Mouse (Mus musculus) retina, postnatal 1 day (tissue): Measurements from ENCODE around the gene Mrpl43.

Source experiments
- DNase-seq: peaks from one replicate; pipeline ENCODE4 v3.0.0-alpha.2; 2012

Gene Mrpl43

DNA sequence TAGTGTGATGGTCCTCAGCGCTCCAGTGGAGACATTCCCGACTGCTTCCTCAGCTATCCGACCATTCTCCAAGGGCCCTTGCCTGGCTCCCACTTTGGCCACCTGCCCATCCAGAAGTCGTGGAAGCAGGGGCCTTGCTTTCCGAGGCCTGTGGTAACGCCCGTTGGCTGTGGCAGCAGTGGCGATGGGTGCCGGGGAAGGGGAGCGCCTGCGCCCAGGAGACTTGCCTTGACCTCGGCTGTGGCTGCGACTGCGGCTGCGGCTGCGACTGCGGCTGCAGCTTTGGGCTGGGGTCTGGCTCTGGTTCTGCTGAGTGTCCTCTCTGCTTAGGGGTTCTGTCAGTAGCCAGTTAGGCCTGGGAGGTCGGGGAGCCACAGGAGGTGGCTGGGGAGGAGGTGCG, 22.5 kb upstream of the Mrpl43 start:
- DNase-seq: no peak

DNA sequence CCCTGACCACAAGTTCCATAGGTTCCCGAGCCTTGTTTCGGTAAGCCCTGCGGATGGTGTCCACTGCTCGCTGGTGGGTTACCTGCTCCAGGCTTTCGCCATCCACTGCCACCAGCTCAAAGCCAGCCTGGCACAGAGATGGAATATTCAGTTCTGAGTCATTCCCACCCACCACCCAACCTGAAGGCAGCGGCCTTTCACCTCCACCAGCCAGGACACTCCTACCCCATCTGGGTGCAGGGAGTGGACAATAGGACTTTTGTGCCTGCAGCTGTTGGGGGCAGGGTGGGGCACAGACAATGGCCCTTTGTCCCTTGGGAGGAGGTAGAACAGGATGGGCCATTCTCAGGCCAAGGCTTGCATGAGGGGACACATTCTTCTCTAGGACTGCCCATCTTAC, 21.6 kb upstream of the Mrpl43 start:
- DNase-seq: peak; percentile 82

DNA sequence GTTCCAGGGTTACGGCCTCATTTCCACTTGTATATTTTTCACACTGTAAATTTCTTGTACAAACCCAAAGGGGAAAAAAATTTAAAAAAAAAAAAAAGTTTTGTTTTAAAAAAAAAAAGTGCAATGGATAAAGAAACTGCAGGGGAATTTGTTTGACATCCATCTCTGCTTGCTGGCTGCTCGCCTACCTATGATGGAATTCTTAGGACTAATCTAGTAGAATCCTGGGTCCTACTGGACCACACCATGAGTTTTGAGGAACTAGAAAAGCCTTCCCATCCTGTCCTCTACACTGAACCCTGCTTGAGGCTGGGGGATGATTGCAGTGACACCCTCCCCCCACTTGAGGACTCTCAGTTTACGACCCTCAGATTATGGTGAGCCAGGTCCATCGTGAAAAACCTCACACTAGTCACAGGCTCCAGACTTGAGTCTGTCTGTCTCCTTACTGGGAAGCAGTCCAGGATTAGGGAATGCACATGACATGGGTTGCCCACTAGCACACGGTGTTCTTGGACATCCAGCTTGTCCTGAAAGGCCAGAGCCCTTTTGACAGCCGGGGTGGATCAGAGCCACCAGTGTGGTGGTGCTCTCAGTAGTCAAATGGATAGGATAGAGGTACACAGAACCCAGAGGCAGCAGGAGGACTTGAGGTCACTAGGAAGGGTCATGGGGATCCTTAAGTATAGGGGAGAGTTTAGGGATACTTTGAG, 20.9 kb upstream of the Mrpl43 start:
- no peak for DNase-seq

DNA sequence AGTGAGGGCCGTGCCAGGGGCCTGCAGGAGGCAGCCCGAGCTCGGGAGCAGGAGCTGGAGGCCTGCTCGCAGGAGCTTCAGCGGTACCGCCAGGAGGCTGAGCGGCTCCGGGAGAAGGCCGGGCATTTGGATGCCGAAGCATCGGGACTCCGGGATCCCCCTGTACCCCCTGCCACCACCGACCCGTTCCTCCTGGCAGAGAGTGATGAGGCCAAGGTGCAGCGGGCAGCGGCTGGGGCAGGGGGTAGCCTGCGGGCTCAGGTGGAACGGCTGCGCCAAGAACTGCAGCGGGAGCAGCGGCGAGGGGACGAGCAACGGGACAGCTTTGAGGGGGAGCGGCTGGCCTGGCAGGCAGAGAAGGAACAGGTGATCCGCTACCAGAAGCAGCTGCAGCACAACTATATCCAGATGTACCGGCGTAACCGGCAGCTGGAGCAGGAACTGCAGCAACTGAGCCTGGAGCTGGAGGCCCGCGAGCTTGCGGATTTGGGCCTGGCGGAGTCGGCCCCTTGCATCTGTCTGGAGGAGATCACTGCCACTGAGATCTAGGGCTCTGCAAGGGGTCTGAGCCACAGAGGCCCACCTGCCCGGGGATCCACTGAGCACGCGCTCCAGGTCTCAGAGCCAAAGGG, 19.8 kb upstream of the Mrpl43 start:
- no peak for DNase-seq

DNA sequence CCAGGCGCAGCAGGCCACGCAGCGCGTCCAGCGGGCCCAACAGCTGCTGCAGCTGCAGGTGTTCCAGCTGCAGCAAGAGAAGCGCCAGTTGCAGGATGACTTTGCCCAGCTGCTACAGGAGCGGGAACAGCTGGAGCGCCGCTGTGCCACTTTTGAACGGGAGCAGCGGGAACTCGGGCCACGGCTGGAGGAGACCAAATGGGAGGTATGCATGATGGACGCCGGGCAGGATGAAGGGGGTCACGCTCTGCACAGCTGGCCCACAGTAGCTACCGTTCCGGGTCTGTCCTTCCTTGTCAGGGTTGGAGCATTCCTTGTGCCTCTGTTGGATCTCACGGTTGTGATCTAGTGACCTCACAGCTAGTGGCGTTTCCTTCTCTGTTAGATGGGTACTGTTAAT, 18.5 kb upstream of the Mrpl43 start:
- DNase-seq: no peak

DNA sequence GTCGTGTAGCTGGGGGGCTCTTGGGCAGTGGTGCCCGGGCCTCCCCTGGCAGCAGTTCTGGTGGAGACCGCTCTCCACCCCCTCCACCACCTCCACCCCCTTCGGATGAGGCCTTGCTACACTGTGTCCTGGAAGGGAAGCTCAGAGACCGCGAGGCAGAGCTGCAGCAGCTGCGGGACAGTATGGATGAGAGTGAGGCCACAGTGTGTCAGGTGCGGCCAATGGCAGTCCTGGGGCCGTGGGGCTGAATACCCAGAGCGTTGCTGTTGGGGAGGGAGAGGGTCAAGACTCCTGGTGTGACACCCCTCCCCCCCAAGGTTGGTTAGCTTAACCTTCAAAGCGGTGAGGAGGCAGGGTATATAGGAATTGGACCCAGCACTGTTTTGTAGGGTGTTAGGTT, 17.8 kb upstream of the Mrpl43 start:
- no peak for DNase-seq

DNA sequence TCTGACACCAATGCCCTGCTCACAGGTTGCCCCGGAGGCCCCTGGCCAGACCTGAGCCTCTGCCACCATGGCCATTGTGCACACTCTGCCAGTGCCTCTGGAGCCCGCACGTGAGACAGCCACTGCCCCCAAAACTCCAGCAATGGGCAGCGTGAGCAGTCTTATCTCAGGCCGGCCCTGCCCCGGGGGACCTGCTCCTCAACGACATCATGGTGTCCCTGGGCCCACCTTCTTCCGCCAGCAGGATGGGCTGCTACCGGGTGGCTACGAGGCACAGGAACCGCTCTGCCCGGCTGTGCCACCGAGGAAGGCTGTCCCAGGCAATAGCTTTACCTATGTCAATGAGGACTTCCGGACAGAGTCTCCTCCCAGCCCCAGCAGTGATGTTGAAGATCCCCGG, 15.1 kb upstream of the Mrpl43 start:
- DNase-seq: no peak

DNA sequence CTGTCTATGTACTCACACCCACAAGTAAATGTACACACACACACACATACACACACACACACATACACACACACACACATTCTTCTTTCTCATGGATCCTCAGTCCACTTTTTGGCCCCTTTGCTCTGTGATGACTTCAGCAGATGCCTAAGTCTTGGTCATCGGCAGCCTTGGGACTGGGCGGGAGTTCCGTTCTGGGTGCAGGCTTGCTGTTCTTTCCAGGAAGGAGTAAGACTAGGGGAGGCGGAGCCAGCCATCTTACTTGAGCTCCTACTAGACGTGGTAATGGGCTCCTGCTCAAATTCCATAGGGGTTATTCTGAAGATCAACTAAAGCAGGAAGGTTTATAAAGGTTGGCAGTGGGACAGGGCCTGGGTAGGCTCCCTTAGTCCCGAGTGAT, 14.1 kb upstream of the Mrpl43 start:
- no peak for DNase-seq

DNA sequence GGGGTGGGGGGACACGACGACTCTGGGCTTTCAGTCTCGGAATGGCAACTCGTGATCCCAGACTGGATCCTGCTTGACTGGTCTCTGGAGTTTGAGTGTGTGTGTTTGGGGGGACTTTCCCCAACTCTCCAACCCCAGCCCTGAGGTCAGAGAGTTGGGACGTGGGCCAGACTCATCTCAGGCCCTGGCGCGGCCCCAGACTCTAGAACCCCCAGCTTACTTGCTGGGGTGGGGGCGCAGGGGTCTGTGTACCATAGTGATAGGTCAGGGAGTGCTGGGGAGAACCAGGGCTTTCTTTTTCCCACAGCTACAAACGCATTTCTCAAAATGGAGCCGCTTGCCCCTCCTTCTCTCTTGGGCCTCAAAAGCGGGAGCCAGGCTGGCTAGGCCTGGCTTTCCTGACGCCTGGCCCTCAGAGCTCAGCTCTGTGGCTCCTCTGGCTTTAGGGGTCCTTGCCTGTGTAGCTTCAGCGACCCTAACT, 12.1 kb upstream of the Mrpl43 start:
- DNase-seq: peak; percentile 51

DNA sequence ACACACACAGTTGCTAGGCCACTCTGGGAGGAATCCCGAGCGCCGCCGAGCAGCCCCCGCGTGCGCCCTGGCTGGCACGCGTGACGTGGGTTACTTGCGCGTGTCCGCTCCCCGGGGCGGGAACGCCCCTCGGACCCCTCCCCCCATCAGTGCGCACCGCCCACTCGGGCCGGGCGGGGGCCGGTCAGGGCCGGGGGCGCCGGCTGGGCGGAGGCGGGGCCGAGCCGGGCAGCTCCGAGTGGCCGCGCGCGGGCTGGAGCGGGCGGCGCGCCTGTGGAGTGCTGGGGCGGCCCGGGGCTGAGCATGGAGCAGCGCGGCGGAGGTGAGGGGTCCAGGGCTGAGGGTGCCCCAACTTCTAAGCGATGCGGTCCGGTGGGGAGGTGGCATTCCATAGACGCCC, 11.7 kb upstream of the Mrpl43 start:
- peak; percentile 93 for DNase-seq

DNA sequence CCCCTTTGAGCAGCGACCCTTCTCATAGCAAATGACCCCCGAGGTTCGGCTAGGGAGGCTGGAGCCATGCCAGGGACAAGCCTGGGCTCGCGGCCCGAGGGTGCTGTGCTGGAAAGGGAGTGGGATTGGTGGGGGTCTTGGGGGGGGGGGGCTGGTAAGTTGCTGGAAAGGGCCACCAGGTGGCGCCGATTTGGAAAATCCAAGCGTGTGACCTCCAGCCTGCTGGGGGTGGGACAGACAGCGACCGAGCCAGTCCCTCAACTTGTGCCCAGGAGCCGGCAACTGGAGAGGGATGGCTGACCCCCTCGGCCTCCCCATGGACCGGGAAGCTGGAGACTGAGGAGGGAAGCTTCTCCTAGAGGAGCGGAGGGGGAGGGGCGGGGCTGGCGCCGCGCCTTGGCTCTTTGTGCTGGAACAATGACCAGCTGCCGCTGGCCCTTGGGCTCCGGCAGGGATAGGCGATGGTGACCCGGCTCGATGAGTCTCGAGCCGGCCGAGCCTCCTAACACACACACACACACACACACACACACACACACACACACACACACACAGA, 11.1 kb upstream of the Mrpl43 start:
- DNase-seq: peak; percentile 93

DNA sequence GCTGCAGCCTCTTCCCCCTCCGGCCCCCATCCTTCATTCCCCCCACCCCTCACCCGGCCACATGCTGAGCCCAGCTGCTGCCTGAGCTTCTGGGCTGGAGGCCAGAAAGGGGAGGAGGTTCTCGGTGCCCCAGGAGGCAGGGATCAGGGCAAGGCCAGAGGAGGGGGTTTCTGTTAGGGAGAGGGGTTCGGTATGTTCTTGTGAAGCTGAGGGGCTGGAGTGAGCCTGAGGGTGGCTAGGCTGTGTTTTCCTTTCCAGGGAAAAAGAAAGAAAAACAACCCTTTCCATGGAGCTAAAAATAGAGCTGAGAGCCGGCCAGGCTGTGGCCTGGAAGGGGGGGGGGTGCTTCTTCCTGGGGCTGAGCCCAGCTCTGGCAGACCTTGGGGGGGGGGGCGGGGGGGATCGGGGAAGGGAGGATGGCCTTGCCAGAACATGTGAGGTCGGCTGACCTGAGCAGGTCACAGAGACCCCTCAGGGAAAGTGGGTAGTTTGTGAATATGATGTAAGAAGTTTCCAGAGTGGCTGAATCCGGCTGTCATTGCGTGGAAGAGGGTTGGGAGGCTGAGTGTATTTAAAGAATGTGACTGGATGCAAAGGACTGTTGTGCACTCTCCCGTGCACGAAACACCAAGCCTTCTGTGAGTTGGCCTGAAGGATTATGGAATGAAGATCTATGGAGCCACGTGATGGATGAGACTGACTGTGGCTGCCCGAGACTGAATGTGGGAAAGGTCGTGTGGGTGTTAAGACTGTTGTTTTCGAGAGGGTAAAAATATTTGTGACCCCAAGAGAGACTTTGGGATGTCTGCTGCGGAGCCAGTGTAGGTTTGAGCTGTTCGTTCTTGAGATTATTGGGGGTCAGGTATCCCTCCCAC, 10.3 kb upstream of the Mrpl43 start:
- DNase-seq: peak; percentile 96

DNA sequence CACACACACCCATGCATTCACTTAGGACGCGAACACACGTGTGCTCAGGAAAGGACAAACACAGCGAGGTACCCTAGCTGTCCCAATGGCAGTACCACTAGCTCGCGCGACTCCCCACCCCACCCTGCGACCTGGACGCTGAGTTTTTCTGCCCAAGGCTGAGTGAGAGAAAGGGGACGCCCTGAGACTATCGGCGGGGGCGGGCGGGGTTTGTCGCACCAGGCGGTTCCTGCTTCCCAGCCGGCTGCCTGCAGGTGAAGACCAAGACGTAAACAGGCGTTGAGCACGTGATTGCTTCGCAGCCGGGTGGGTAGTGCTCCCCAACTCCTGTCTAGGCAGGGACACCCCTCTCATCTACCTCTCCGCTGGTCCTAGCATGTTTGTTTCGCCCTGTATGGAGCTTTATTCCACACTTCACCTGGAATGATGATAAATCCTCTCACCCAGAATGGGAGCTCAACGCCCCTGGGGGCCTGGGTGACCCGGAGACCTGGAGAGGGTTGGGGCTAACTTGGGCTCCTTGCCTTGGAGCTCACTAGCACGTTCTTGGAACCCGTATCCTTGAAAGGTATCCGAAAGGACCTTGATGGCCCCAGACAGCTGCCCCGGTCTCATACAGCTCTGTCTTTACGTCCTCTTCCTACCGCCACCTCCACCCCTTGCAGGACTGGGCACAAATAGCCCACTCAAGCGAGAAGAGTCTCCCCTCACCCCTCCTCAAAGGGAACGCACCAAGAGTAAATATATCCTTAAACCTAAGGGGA, 9.5 kb upstream of the Mrpl43 start:
- peak; percentile 48 for DNase-seq

DNA sequence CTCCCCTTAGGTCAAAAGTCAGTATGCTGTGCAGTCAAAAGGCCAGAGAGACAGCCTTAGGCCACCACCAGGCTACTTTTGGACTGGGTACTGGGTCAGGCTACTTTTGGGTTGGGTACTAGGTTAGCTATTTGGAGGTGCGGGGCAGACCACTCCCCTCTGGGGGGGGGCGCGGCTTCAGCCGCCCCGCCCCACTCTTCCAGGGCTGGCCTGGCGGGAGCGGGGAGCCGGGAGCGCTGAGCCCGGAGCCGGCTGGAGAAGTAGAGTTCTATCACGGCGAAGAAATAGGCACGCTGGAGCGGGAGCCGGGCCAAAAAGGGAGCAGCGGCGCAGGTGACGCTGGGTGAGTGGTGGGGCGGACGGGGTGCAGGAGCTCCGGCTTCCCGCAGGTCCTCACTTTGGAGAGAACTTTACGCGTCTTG, 8.8 kb upstream of the Mrpl43 start:
- peak; percentile 58 for DNase-seq

DNA sequence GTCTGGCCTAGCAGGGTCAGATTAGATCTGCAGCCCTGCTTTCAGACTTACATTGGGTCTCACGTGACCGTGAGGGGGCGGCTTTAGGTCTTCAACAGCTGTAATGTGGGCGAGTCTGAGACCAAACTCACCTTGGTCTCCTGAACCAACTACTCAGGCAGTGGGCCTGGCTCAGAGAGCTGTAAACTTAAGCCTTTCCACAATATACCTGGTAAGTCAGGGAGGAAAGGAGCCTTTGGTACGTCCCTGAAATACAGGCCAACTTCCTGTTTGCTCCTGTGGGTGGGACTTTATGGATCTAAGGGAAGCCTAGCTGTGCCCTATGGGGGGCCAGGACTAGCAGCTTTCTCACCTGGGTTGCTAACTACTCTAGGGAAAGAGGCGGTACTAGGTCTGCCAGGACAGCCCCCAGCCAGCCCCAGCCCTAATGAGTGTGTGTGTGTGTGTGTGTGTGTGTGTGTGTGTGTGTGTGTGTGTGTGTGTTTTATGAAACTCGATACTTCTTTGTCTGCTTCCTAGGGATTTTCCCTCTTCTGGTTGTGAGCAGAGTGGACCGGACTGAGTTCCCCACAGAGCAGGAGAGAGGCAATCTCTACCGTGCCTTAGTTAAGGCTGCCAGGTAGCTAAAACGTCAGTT, 8.2 kb upstream of the Mrpl43 start, which contains the start of gene Lzts2:
Gene Lzts2, plus strand, starts transcription at position 80 of the 637 bp plus-strand sequence.
- peak; percentile 34 for DNase-seq

DNA sequence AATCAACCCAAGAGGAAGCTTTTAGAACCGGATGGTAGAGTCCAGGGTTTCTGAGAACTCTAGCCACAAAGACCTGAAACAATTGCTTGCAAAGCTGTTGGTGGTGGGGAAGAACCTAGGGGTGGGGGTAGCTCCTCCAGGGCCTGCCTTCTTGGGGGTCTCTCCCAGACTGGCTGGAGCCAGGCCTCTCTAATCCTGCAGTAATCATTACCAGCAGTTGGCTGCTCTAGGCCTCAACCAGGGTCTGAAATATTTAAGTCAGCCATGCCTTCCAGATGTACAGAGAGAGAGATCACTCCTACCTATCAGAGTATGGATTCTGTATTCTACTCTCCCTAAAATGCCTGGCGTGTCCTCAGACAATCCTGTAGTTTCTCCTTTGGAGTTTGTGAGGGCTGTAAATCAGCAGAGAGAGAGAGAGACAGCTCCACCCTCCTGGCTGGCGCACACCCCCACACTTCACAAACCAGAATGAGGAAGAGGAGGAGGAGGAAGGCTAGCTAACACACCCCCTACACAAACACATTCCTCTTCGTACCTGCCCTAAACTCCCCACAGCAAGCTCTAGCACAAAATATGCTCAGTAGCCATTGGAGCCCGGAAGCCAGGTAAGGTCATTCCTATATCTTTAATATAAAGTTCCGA, 7.5 kb upstream of the Mrpl43 start:
- no peak for DNase-seq

DNA sequence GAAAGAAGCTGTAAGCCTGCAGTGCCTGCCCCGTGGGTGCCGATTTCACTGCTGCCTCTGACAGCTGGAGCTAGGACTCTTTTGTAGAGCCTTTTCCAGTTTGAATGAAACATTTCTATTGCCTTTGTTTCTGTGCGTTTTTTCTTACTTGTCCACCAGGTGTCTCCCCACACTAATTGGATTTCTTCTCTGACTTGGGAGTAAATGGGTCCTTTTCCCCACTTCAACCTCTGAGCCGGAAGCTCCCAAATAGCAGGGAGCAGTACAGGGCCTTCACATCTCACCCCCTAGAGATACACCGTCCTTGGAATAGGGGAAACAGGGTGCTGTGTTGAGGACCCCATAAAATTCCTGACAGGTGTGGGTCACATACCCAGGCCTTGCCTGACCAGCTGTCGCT, 6.4 kb upstream of the Mrpl43 start:
- DNase-seq: peak; percentile 77

DNA sequence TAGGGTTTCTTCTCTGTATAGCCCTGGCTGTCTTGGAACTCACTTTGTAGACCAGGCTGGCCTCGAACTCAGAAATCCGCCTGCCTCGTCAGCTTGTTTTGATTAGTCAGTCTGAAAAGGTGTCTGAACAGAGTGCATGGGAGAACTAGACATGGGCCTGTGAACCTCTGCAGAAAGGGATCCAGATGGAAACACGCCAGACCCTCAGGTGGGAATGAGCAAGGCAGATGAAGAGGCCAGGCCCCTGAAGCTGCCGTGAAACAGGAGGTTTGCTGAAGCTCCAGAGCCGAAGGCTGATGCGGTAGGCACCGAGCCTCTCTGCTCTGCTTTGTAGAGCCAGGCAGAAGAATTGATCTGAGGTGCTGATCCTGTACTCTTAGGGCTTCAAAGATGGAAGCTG, 6.0 kb upstream of the Mrpl43 start:
- no peak for DNase-seq

DNA sequence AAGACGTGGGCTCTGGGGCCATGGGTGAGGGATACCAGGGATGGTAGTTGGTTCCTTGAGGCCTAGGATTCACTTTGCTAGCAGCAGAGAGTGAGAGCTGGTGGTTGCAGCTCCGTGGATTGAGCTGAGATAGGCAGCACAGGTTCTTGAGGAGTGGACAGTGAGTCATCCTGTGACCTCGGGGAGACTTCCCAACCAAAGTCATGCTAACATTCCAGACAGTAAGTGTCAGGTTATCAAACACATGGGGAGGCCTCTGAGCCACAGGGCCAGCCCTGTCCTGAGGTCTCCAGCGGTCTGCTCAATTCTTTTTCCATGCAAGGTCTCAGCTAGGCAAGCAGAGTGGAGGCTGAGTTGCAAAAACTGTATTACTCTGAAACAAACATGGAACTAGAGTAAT, 4.4 kb upstream of the Mrpl43 start:
- DNase-seq: no peak

DNA sequence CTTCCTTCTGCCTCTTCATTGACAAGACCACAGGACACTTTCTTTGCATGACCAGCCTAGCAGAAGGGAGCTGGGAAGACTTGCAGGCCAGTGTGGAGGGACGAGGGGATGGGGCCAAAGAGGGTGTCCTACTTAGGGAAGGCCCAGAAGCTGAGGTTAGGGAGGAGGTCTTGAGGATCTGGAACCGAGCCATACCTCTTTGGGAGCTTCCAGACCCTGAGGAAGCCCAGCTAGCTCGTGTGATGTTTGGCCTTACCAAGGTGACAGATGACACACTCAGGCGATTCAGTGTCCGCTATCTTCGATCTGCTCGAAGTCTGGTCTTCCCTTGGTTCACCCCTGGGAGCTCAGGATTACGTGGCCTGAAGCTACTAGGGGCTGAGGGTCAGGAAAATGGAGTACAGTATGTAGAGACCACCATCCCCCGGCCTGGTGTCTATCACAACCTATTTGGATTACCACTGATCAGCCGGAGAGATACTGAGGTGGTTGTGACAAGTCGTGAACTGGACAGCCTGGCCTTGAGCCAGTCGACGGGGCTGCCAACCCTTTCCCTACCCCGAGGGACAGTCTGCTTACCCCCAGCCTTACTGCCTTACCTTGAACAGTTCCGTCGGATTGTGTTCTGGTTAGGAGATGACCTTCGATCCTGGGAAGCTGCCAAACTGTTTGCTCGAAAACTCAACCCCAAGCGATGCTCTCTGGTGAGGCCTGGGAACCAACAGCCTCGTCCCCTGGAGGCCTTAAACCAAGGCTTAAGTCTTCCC, 1.4 kb upstream of the Mrpl43 start:
- no peak for DNase-seq

DNA sequence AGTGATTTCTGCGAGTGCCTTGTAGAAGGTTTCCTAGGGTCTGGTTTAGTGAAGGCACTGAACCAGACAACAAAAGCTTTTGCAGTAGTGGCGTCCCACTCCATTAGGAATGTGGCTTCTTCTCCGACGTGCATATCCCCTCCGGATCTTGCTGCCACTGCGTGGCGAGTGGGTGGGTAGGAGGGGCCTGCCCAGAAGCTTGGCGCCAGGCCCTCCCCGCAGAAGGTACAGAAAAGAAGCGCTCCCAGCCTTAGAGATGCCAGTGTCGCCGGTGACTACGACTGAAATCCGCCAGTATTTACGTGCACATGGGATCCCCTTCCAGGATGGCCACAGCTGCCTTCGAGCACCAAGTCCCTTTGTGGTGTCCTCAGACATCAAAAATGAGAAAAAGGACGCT, 779 bp upstream of the Mrpl43 start:
- DNase-seq: no peak
